Mouse (Mus musculus) kidney, adult 18-20 months (tissue): ENCODE measurements around the gene Prkn.

Experiments used
- DNase-seq: peaks from one replicate; pipeline ENCODE4 v3.0.0; 2021

The Prkn gene

DNA sequence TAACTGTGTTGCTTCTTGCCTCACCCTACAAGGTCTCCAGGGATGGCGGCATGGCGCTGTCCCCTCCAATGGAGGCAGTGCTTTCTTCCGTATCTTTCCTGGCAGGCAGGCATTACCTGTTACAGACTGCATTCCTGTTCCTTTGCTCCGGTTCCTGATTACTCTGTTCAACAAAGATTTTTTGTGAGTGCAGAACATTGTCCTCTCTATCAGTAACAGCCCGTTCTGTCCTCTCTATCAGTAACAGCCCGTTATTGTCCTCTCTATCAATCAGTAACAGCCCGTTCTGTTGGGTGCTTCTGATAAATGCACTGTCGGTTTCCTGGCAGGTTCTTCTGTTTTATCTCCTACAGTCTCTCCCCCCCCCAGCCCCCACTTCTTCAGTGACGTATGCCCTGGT is 1156.1 kb downstream of the Prkn start:
- DNase-seq: no peak

DNA sequence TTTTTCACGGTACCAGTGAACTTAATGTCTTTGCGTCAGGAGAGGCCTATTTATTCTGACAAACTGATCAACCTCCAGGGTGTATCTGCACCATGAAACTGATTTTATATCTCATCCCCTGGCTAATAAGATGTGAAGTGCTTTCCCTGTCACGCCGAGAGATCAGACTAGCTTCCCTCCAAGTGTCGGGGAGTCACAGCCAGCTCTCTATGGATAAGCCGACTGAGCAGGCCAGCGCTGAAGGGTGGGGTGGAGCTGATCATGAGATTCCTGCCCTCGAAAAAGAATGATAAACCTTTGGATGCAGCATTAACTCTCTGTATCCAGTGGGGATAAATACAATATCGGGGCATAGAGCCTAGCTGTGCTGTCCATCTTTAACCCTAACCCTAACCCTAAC is 1160.1 kb downstream of the Prkn start:
- no peak for DNase-seq

DNA sequence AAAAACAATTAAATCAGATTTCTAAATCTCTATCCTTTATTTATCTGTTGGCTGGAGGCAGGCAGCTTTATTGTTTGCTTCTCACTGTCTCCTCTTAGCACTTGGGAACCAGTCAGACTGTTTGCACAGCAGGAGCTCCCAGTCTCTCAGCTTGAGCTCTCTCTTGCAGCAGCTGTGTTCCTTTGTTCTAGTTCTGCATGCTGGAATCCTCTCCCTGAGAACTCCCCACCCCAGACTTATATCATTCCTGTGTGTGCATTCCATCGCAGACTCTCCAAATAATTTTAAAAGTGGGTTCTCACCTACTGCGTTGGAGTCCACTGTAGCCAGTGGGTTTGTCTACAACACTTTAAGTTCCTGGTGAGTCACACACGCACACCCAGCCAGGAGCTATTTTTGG is 1181.1 kb downstream of the Prkn start:
- no peak for DNase-seq

DNA sequence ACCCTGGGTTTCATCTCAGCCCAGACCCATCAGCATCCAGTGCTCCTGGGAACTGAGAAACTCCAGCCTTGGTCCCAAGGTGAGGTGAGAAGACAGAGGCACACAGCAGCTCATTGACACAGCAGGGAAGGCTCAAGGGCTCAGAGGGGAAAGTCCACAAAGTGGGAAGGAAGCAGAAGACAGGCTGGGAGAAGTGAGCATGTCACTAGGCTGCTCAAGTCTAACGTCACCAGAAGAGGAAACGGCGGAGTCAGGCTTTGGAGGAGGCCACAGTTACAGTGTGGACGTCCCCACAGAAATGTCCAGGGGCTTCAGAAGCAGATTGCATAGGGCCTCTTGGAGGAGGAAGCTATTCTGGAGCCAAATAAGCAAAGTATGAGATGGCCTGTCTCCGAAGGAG is 1189.2 kb downstream of the Prkn start:
- DNase-seq: no peak

DNA sequence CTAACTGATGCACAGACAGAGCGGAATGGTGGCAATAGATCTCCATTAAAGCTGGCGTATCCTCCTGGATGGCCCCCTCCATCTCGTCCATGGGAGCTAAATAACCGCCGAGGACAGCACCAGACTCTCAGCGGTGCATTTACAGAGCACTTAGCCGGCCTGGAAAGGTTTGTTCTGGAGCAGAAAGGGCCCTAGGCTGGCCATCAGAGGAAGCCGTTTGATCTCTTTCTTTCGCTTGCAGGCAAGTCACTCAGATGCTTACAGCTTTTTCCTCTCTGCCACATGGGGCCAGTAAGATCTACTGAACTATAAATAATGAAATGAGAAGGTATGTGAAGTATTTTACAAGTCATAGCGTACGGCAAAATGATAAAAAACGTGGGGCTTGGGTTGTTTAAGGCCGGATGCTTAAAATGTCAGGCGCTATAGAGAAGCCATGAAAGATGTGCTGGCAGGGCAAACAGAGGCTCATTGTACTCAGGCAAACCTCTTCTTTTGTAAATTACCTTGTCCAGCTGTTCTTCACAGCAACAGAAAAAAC is 1189.8 kb downstream of the Prkn start:
- DNase-seq: no peak

DNA sequence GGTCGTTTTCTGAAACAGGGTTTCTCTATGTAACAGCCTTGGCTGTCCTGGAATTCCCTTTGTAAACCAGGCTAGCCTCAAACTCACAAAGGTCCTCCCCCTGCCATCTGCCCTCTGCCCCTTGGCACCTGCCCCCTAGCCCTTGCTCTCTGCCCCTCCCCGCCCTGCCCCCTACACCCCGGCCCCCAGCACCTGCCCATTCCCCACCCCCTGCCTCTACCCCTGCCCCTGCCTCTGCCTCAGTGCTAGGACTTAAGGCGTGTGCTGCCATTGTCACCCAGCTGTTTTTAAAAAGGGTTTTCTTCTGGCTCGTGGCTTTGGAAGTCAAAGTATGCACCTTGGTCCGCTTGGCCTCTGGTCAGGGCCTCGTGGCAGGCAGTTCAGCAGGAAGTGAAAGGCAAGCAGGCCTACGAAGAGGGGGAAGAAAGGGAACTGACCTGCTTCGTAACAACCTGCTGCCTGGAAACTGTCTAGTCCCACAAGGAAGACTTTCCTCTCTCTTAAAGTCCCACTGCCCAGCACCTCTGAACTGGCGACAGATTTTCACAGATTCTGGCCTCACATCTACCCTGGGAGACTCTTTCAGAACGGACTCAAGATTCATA is 1190.5 kb downstream of the Prkn start:
- DNase-seq: peak; percentile 40

DNA sequence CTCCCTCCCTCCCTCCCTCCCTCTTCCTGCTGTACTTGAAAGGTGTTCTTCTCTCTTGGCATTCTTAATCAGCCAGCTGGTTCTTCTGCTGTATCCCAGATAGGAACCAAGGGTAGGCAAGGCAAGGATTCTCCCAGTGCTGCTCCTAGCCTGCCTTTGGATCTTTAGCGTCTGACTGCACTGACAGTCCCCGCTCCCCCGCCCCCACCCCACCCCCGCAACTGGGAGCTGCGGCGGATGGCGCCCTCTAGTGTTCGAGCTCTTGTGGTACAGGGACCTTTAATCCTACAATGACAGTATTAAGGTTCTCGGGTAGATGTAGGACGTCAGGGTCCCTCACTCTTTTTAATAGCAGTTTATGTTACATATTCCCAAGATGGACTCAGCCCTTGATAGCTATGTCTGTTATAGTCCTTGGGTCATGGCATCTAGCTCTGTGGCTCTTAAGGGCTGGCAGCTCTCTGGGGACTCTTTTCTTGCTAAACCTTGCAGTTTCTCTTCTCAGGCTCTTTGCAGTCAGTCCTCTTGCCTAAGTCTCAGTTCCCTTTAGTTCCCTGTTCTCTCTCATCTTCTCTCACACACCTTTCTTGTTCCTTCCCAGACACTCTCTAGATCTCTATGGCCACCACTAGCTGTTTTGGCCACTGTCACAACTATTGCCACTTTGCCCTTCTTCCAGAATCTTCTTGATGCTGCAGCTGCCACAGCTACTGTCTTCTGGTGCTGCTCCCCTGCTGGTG is 1191.2 kb downstream of the Prkn start:
- DNase-seq: peak; percentile 68

DNA sequence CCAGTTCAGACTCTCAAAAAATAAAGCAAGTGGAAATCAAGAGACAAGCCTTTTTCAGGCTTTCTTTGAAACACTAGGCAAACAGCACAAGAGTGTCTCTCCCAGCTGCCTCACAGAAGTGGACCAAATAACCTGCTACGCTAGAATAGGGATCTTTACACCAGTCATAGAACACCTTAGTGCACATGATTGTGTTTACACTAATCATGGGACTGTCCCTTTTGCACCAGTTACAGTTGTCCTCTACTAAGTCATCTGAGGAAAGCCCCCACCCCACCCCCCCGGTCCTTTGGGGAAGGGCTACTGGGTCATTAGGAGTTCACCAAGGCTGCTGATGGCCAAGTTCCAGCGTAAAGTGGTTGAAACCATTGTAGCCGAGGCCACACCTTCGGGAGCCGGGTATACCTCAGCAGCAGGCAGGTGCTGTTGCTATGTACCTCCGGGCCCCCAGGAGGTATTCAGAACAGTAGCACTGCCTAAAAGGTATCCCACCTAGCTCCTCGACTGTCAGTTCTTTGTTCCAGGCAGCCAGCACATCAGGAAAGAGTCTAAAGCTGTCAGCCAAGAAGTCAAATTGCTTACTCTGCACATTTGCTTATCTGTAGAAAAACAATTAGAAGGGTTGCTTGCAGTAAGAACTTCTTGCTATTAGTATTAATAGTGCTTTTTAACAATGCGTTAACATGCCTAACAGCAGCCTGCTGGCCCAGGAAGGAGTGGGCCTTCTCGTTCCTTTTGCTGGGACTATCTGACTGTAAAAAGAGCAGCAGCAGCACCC is 1192.0 kb downstream of the Prkn start:
- no peak for DNase-seq

DNA sequence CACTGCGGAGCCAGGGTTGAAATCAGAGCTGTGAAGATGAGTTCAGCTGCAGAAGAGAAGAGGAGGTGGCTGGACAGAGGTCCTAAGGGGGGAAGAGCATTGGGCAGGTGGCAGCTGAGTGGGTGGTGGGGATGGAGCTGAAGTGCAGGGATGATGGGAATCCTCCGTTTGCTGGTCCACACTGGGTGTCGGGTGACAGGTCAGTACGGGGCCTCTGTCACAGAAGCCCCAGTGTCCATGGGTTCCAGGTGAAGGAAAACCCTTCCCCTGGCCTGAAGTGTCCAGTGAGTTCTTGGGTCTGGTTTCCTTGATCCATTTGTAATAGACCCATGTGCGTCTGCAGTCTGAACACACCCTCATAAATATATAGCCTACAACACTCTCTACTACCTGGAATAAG is 1195.2 kb downstream of the Prkn start:
- DNase-seq: no peak

DNA sequence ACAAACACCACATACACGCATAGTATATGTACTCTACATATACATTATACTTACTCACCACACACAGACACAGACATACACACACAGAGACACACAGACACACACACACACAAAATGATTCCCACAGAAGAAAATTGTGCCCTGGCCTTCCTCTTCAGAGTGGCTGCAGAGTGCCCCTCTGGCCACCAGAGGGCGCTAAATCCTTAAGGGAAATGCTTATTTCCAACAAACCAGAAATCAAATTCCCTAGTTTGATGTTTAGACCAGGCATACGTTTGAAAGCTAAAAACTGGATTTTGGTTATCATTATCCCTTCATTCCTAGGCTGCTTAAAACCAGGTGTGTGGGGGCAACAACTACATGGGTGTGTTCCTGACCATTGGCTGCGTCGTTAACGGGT is 1196.0 kb downstream of the Prkn start:
- peak; percentile 57 for DNase-seq

DNA sequence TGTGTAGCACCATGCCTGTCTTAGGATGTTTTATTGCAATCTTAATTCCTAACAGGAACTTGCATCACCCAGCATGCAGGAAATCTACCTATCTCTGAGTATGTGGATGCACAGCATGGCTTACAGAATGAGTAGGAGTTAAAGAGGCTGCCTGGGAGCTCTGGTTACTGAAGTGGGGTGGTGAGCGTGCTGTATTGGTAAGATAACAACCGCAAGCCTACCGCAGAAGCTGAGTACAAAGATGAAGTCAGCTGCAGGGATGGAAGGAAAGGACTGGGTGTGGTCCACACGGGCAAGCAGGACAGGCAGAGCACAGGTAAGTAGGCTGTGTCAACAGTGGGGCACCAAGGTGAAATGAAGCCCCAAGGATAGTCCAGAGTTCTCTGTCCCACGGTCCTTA is 1196.9 kb downstream of the Prkn start:
- DNase-seq: no peak

DNA sequence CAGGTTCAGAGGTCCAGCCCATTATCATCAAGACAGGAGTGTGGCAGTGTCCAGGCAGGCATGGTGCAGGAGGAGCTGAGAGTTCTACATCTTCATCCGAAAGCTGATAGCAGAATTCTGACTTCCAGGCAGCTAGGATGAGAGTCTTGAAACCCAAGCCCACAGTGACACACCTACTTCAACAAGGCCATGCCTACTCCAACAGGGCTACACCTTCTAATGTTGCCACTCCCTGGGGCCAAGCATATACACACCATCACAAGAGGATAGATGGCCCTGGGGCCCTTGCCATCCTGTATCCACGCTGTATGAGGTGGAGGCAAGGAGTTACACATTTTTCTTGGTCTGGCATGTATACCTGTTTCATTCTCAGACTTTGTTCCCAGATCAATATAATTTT is 1197.4 kb downstream of the Prkn start:
- no peak for DNase-seq

DNA sequence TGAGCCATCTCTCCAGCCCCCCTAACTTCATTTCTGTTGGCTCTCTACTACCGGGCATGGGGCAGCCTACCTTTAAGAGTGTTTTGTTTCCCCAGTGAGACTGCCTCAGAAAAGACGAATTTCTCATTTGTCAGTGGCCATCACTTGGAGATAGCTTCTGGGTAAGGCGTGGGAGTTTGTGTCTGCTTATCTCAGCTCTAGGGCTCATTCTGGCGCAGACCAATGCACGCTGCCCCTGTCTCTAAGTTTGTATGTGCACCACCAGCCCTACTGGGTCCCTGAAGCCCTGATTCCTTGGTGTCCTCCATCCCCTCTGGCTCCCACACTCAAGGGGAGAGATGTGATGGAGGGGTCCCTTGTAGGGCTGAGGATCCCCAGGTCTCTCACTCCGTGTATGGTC is 1198.3 kb downstream of the Prkn start:
- no peak for DNase-seq

DNA sequence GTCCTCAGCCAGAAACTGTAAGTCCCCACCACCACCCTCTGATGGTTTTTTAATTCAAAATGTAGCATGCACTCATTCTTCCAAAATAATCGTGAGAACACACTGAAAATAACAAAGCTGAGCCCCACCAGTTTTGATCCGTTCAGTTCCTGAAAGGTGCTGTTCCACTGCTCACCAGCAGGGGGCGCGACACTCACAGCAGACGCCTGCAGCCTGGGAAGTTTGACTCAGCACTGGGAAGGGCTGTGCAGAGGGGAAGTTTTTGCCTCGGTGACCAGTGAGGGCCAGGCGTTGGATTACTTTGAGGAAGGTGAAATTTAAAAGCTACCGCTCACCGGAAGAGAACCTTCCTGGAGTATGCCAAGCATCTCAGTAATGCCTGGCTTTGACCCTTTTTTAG is 1199.0 kb downstream of the Prkn start:
- DNase-seq: peak; percentile 82

DNA sequence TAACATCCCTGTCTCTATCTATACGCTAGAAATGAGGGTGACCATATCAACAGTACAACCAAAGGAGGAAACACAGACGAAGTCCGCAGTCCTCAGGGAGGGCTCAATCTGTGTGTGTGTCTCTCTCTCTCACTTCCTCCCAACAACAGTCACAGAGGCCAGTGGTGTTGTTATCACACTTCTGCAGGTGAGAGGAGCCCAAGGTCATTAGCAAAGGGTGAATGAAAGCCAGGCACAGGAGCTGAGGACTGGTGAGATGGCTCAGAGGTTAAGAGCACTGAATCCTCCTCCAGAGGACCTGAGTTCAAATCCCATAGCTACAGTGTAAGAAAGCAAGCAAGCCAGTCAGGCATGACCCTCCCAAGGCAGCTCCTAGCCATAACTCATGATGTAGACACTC is 1199.7 kb downstream of the Prkn start:
- DNase-seq: no peak

DNA sequence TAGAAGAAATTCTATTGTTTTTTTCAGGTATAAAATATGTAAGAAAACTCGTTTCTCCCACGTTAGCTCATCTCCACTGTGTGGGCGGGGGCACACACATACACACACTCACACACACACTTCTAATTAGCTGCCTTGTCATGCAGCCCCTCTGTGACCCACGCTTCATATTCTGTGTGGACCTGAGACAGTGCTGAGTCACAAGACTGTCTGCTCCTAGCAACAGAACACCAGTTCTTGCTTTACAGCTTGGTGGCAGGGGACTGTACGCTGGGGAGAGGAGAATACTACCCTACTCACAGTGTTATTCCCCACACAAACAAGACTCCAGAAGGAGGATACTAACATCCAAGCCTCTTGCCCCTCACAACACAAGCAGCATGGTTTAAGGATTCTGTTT is 1200.4 kb downstream of the Prkn start:
- DNase-seq: no peak

DNA sequence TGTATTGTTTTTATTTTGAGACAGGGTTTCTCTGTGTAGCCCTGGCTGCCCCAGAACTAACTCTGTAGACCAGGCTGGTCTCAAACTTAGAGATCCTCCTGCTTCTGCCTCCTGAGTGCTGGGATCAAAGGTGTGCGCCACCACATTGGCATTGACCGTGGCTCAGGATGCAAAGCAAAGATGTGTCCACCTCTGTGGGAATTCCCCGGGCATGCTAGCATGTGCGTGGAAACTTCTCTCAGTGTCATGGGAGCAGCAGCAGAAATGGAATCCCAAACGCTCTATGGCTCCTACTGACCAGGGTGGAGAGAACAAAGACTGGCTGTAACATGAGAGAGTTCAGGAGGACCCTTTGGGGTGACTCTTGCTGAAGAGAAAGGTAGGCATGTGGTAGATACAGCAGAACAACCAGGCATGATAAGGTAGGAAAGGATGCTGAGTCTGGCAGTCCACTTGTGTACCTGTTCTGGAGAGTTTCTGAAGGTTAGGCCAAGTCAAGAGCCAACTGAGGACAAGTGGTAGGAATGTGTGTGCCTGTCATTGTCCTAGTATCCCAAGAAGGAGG is 1201.0 kb downstream of the Prkn start:
- no peak for DNase-seq

DNA sequence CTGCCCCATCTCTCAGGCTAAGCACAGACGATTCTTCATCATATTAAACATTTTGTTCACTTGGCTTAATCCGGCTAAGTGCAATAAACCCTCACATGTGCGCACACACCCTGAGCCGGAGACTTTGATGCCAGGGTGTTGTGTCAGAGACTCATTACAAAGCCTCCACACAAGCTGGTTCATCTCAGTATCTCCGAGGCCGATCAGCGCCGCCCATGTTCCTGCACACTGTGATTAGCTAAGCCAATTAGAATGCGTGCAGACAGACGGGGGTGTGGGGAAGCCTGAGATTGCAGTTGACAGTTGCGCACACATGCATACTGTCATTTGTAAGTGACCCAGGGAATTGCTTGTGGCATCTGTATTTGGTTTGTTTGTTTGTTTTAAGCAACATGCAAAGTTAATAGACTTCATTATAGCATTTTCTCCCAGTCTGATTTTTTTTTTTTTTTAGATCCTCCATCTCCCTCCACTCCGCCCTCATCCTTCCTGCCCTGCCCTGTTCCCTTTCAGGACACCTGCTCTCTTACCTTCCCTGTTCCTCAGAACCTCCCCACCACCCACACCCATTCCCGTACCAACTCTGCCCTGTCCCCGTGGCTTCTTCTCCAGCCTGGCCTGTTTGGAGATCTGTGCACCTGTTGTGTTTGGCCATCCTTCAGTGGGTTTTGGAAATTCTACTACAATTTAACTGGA is 1202.5 kb downstream of the Prkn start:
- no peak for DNase-seq

DNA sequence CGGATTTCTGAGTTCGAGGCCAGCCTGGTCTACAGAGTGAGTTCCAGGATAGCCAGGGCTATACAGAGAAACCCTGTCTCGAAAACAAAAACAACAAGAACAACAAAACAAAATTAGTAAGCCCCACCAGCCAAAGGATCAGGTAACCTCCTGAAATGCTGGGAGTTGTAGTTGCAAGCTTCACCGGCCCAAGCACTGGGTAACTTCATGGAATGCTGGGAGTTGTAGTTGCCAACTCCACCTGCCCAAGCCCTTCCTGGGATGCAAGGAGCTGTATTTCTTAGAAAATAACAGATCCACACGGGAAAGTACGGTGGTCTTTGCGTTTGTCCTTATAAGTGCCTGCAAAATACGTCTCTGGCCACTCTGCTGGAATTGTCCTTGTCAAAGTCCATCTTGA is 1204.0 kb downstream of the Prkn start:
- DNase-seq: no peak

DNA sequence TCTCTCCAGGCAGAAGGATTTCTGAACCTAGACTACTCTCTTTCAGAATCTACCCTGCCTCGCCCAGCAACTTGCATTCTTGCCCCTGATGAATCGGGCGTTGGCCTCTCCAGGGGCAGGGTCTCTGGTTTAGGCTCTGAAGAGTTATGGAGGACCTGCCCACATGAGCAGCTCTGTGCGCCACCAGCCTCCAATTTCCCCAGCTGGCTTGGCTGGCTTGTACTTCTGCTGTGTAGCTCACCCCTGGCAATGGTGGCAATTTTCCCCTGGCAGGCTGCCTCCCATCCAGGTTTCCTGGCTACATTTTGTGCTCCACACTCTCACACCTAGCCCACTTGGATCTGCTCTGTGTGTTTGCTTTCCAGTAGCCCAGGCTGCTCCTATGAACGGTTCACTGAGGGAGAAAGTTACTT is 1205.7 kb downstream of the Prkn start:
- no peak for DNase-seq

DNA sequence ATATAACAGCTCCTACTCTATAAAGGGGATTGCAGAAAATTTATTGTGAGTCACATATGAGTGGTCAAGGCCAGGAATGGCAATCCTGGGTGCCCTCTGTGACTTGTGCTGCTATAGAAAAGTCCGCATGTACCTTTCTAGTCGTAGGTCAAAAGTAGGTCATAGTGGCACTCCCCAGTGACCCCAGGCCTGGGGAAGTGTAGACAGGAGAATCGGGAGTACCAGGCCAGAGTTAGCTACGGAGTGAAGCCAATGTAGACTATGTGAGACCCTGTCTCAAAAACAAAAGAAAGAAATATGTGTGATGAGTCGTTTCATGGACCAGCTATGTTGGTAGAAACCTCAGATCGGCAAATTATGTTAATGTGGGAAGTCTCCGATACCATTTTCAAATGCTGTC is 1206.8 kb downstream of the Prkn start:
- DNase-seq: no peak

DNA sequence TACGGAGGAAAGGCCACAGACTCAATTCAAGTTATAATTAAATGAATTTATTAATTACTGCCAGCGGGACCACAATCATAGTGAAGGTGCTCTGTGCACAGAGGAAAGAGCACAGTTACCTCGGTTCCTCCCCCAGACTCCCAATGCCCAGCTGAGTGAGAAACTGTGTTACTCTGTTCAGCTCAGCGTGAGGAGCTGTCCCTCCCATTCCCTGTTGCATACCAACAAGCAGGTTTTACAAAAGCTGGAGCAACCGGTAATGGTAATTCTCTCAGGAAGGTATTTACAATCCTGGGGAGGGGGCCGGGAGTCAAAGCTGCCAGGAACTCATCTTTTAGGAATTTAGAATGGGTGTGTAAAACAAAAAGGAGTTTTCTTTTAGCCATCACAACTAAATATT is 1207.3 kb downstream of the Prkn start:
- no peak for DNase-seq
